Mouse (Mus musculus) olfactory bulb, adult 2 months (tissue): ENCODE results near the gene Cdr1.

Experiments
- CTCF ChIP-seq: fragments of 200-500 bp; IDR thresholded peaks from 2 replicates; pipeline ENCODE4 v1.5.1; 2012; ENCODE audit warnings: low read depth, mild to moderate bottlenecking, low read length, moderate library complexity; ENCODE audit not compliant: insufficient read depth
- POLR2A ChIP-seq: fragments of 200-500 bp; IDR thresholded peaks from 2 replicates; pipeline ENCODE4 v1.6.1; 2012; ENCODE audit warnings: mild to moderate bottlenecking, low read depth, low read length, moderate library complexity; ENCODE audit not compliant: insufficient read depth

DNA sequence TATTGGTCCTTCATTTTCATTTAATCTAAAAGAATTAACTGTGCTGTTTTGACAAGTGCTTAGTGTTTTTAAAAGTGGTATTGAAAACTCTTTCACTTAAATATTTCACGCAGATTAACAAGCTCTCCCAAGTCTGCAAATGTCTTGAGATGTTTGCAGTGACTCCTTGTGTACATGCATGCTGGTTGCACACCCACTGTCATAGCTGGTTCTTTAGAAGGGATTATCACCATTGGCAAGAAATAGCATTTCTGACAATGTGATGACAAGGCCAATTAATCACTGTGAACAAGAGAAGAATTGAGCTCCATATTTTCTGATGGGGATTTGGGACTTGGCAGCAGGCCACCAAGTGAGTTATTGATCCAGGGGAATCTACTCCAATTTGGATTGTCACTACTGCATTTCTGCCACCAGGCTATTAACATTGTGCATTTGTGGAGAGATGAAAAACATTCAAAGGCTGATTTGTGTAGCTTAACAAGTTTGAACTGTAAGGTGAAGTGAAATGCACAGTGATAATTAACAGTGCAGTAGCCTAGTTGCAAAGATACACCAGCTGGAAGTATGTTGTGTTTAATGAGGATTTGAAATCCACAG is 30.6 kb downstream of the Cdr1 start:
- TF ChIP-seq CTCF = no peak
- TF ChIP-seq POLR2A = no peak
